ENCODE assay signal across 27 mouse cellular contexts in genomic region chr5:90703653-90704052, GRCm38 (mm10). TPM values are rescaled to one million over a fixed set of nuclear protein-coding genes. Genes with fewer than 3 reads are reported as not detected.
DNase-seq lines count a peak whose midpoint lies in the region; ATAC-seq and TF ChIP-seq lines count a peak whose summit lies in the region.
"Had no signal": no experiment of that assay in that cellular context is flagged by ENCODE, and none has a peak within 500 bp of the region (broad histone marks: within the 10 kb centered on the region; RNA-seq: fewer than 3 reads in every experiment).

No protein-coding gene starts in this region.

- no peaks in the 10 kb centered on the region for H3K9me3 ChIP-seq in midbrain, embryonic 11.5 days (ENCODE audit: control insufficient read depth, low read length)
- no peaks in the 10 kb centered on the region for H3K9me3 ChIP-seq in midbrain, postnatal 0 days (ENCODE audit: low read length)
- H3K9me3 ChIP-seq in heart, embryonic 12.5 days (replicated peaks) = no peaks in the 10 kb centered on the region
- H3K9me3 ChIP-seq: embryonic facial prominence, embryonic 13.5 days; forebrain, embryonic 13.5 days; G1E; hindbrain, embryonic 12.5 days had no signal

- H3K9ac ChIP-seq in midbrain, embryonic 11.5 days (ENCODE audit: low read length) = no peak overlapping the region
- H3K9ac ChIP-seq in midbrain, postnatal 0 days (replicated peaks; ENCODE audit: low read length, poor library complexity, severe bottlenecking) = no peak overlapping the region
- no peak overlapping the region for H3K9ac ChIP-seq in heart, embryonic 12.5 days
- H3K9ac ChIP-seq: embryonic facial prominence, embryonic 13.5 days; forebrain, embryonic 13.5 days; forebrain, postnatal 0 days; hindbrain, embryonic 12.5 days had no signal

- ATAC-seq in midbrain, embryonic 11.5 days (ENCODE audit: low FRiP score) = no peak
- no peak for ATAC-seq in midbrain, postnatal 0 days (ENCODE audit: low FRiP score)
- ATAC-seq in heart, embryonic 12.5 days (ENCODE audit: insufficient number of reproducible peaks, low FRiP score) = no peak
- ATAC-seq: activated CD4-positive, CD25-positive, alpha-beta regulatory T cell, adult 4 months; CD4-positive, CD25-positive, alpha-beta regulatory T cell, adult 4 months; forebrain, embryonic 13.5 days; forebrain, postnatal 0 days; hindbrain, embryonic 16.5 days; inflammation-experienced regulatory T-cells, adult 6 months; intestine, postnatal 0 days; Patski had no signal

- DNase-seq in adrenal gland, adult 2 months = peak; percentile 17
- DNase-seq in adrenal gland, adult 18-20 months (ENCODE audit: low spot score in 2 of 2) = no peak
- DNase-seq in midbrain, embryonic 11.5 days (ENCODE audit: low spot score, missing footprints) = peak; percentile 31
- DNase-seq in midbrain, postnatal 0 days (ENCODE audit: low spot score) = no peak
- DNase-seq in adrenal gland, postnatal 25 days = peak; percentile 8
- no peak for DNase-seq in frontal cortex, adult 2 months (ENCODE audit: extremely low spot score in 1 of 2, low spot score in 1 of 2)
- no peak for DNase-seq in yolk sac, embryonic 10.5 days (ENCODE audit: low spot score)
- DNase-seq: cerebellum, adult 18-20 months; forebrain, postnatal 0 days; gastrocnemius, adult 2 months; gastrocnemius, postnatal 25 days; heart, postnatal 10 days; heart, postnatal 4 days; kidney, adult 8-10 months had no signal

- no peaks in the 10 kb centered on the region for H3K36me3 ChIP-seq in midbrain, embryonic 11.5 days (ENCODE audit: control insufficient read depth, insufficient read depth, low read length)
- H3K36me3 ChIP-seq in midbrain, postnatal 0 days (ENCODE audit: insufficient read depth, low read length) = no peaks in the 10 kb centered on the region
- H3K36me3 ChIP-seq in heart, embryonic 12.5 days = no peaks in the 10 kb centered on the region
- H3K36me3 ChIP-seq: embryonic facial prominence, embryonic 13.5 days; G1E; hindbrain, embryonic 12.5 days had no signal

- H3K4me3 ChIP-seq in midbrain, embryonic 11.5 days (ENCODE audit: low read depth, low read length) = no peak overlapping the region
- no peak overlapping the region for H3K4me3 ChIP-seq in midbrain, postnatal 0 days (ENCODE audit: low read depth, low read length)
- H3K4me3 ChIP-seq in heart, embryonic 12.5 days = no peak overlapping the region
- H3K4me3 ChIP-seq: embryonic facial prominence, embryonic 13.5 days; forebrain, embryonic 13.5 days; gastrocnemius, adult 2 months; hindbrain, embryonic 12.5 days had no signal

- H3K27me3 ChIP-seq in midbrain, embryonic 11.5 days (ENCODE audit: control insufficient read depth, insufficient read depth, low read length) = no peaks in the 10 kb centered on the region
- no peaks in the 10 kb centered on the region for H3K27me3 ChIP-seq in midbrain, postnatal 0 days (ENCODE audit: insufficient read depth, low read length)
- H3K27me3 ChIP-seq in heart, embryonic 12.5 days (replicated peaks) = no peaks in the 10 kb centered on the region
- H3K27me3 ChIP-seq: embryonic facial prominence, embryonic 13.5 days; forebrain, embryonic 13.5 days; hindbrain, embryonic 12.5 days; Patski had no signal

- no peak overlapping the region for H3K27ac ChIP-seq in midbrain, embryonic 11.5 days (ENCODE audit: low read depth, low read length)
- H3K27ac ChIP-seq in midbrain, postnatal 0 days (ENCODE audit: low read depth, low read length) = no peak overlapping the region
- no peak overlapping the region for H3K27ac ChIP-seq in heart, embryonic 12.5 days (ENCODE audit: poor library complexity, severe bottlenecking)
- H3K27ac ChIP-seq: embryonic facial prominence, embryonic 13.5 days; forebrain, embryonic 13.5 days; gastrocnemius, adult 2 months; hindbrain, embryonic 12.5 days had no signal

- H3K4me2 ChIP-seq in midbrain, embryonic 11.5 days = no peak overlapping the region
- H3K4me2 ChIP-seq in midbrain, postnatal 0 days (ENCODE audit: low read depth, low read length, poor library complexity, severe bottlenecking) = no peak overlapping the region
- no peak overlapping the region for H3K4me2 ChIP-seq in heart, embryonic 12.5 days
- H3K4me2 ChIP-seq: embryonic facial prominence, embryonic 13.5 days; forebrain, embryonic 13.5 days; hindbrain, embryonic 12.5 days had no signal

- TF ChIP-seq CTCF in midbrain, postnatal 0 days (IDR thresholded peaks at IDR 0.05) = no peak

- H3K4me1 ChIP-seq in midbrain, embryonic 11.5 days (ENCODE audit: control insufficient read depth, insufficient read depth, low read length) = no peaks in the 10 kb centered on the region
- H3K4me1 ChIP-seq in midbrain, postnatal 0 days (ENCODE audit: insufficient read depth, low read length) = no peaks in the 10 kb centered on the region
- H3K4me1 ChIP-seq in heart, embryonic 12.5 days (replicated peaks) = no peaks in the 10 kb centered on the region
- H3K4me1 ChIP-seq: forebrain, embryonic 13.5 days; hindbrain, embryonic 12.5 days had no signal

- WGBS in midbrain, embryonic 11.5 days = 89% methylated on average over 6 of the region's 6 CpGs
- WGBS in midbrain, postnatal 0 days = 87% methylated on average over 6 of the region's 6 CpGs
- WGBS in heart, embryonic 12.5 days = 64% methylated on average over 6 of the region's 6 CpGs

RNA-seq across cellular contexts. Expression of gene Cxcl5, which starts 55.5 kb away (rescaled TPM):
- not detected for total RNA-seq in adrenal gland, adult 2 months (2021)
- 0.07 TPM in 1 of 2 replicates, not detected in the other for polyA plus RNA-seq in adrenal gland, adult 2 months (2012; rRNA removed)
- not detected for total RNA-seq in adrenal gland, adult 18-20 months (2021)
- polyA plus RNA-seq in midbrain, embryonic 11.5 days (2014; fragmentation: Nextera tagmentation; extraction: Ambion mirVana) = 0.11 and 0.26 TPM in 2 replicates
- not detected in 2 replicates for total RNA-seq in midbrain, postnatal 0 days (2014; rRNA removed)
- 0.25 and 0.28 TPM in 2 replicates for polyA plus RNA-seq in midbrain, postnatal 0 days (2015; fragmentation: Nextera tagmentation; extraction: Ambion mirVana)
- total RNA-seq in adrenal gland, postnatal 25 days (2021) = not detected in 2 replicates
- polyA plus RNA-seq in heart, embryonic 12.5 days (2016; fragmentation: Nextera tagmentation; extraction: Ambion mirVana) = not detected in 2 replicates
- 1.5 and 1.6 TPM in 2 replicates for polyA plus RNA-seq in frontal cortex, adult 2 months (2012; rRNA removed)
- total RNA-seq: G1E; gastrocnemius, adult 2 months; gastrocnemius, postnatal 25 days; granulocyte monocyte progenitor cell, adult 5-6 weeks; heart, postnatal 10 days; heart, postnatal 4 days had no signal
- polyA plus RNA-seq: activated CD4-positive, CD25-positive, alpha-beta regulatory T cell, adult 4 months; CD4-positive, CD25-positive, alpha-beta regulatory T cell, adult 4 months; forebrain, embryonic 13.5 days; G1E; heart, embryonic 14.5 days; inflammation-experienced regulatory T-cells, adult 6 months had no signal

Comparison
In these comparisons a context has a peak if more than half of its experiments do, and no peak if none do; other contexts are left out.
1. DNase-seq: peak in adrenal gland, adult 2 months (single experiment), midbrain, embryonic 11.5 days (single experiment) and adrenal gland, postnatal 25 days (single experiment); none in adrenal gland, adult 18-20 months (0 of 2), midbrain, postnatal 0 days (single experiment), frontal cortex, adult 2 months (0 of 2) and yolk sac, embryonic 10.5 days (single experiment).